Mouse (Mus musculus) megakaryocyte, embryonic 14.5 days (primary cell): ENCODE measurements around the gene Zbtb16. TPM values are rescaled to one million over a fixed set of nuclear protein-coding genes. Genes with fewer than 3 reads are reported as not detected.

Experiments
- H3K27me3 ChIP-seq: replicated peaks from 2 replicates; pipeline ENCODE3; 2012; ENCODE audit warnings: inconsistent platforms
- H3K36me3 ChIP-seq: replicated peaks from 2 replicates; pipeline ENCODE3; 2012; ENCODE audit warnings: low read length, inconsistent platforms, mixed read lengths
- H3K4me1 ChIP-seq: 2 replicates; pipeline ENCODE4 v1.6.1; 2012; ENCODE audit warnings: inconsistent platforms
- H3K4me3 ChIP-seq: replicated peaks from 2 replicates; pipeline ENCODE3; 2012; ENCODE audit warnings: moderate library complexity, mild to moderate bottlenecking, inconsistent platforms
- H3K9me3 ChIP-seq: 2 replicates; pipeline ENCODE4 v1.6.1; 2012; ENCODE audit warnings: inconsistent platforms
- FLI1 ChIP-seq: IDR thresholded peaks from 2 replicates; pipeline ENCODE4 v1.6.1; 2012; ENCODE audit warnings: low read length, inconsistent platforms, mixed read lengths
- GATA1 ChIP-seq: IDR thresholded peaks from 3 replicates; pipeline ENCODE4 v1.6.1; 2012; ENCODE audit warnings: mixed read lengths, low read length, inconsistent platforms, borderline replicate concordance
- polyA plus RNA-seq: library from polyadenylated mRNA; stranded (reverse); fragments of >175 nt; gene quantifications from 2 replicates; pipeline ENCODE4 v1.2.3, GENCODE M21; 2012; ENCODE audit warnings: low replicate concordance; ENCODE audit not compliant: insufficient read depth

The Zbtb16 gene
- polyA plus RNA-seq, 1 experiment: 1.8 TPM

DNA sequence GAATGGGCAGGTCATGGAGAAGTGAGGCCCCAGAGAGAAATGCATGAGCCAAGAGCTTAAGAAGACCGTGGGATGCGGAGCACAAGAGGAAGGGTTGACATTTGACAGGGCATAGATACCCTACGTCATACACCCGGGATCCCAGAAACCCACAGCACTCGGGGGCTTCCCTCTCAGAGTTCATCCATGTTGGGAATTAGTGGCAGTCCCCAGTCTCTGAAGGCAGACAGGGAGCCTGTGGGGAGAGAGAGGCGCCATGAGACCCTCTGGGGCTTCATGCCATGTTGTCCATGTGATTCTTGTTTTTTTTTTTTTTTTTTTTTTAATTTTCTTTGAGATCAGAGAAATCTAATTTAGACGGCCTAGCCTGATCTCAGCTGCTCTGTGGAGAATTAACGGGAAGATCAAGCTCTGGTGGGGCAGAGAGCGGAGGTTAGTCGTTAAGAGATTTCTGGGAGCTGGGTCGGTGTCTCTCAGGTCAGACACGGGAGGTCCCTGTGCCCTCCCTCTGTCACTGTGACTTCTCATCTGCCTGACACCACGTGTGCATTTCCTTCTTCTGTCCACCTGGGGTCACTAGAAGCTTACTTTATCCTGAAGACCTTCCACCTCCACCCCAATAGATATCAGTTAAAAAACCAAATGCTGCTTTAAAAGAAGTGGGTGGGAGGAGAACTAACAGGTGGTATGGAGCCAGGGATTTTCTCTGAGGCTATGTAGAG, 190.9 kb downstream of the Zbtb16 start:
- TF ChIP-seq GATA1 (no peak), FLI1 (no peak)
- H3K36me3 ChIP-seq: no peaks in the 10 kb centered on the region
- peaks cover 4% of the 10 kb centered on the region for H3K27me3 ChIP-seq
- peaks cover 16% of the 10 kb centered on the region for H3K9me3 ChIP-seq
- peaks cover 22% of the 10 kb centered on the region for H3K4me1 ChIP-seq
- H3K4me3 ChIP-seq: no peak overlapping the region

GRCm38 (mm10) chr9:48644376-48644775, 191.6 kb downstream of the Zbtb16 start:
- TF ChIP-seq GATA1 (no peak), FLI1 (no peak)
- peaks cover 16% of the 10 kb centered on the region for H3K9me3 ChIP-seq
- H3K36me3 ChIP-seq: no peaks in the 10 kb centered on the region
- H3K4me3 ChIP-seq: no peak overlapping the region
- peaks cover 7% of the 10 kb centered on the region for H3K27me3 ChIP-seq
- peaks cover 15% of the 10 kb centered on the region for H3K4me1 ChIP-seq

- Histone ChIP-seq H3K36me3 (no peaks in the 10 kb centered on the region), H3K9me3 (peaks cover 16% of the 10 kb centered on the region), H3K4me1 (peaks cover 3% of the 10 kb centered on the region; the same call in 1 of the 2 replicates), H3K4me3 (no peak overlapping the region), H3K27me3 (peaks cover 19% of the 10 kb centered on the region)
- TF ChIP-seq FLI1 (no peak), GATA1 (no peak)
These were observed 194.4 kb downstream of the Zbtb16 start for GRCm38 (mm10) chr9:48641636-48642035.

DNA sequence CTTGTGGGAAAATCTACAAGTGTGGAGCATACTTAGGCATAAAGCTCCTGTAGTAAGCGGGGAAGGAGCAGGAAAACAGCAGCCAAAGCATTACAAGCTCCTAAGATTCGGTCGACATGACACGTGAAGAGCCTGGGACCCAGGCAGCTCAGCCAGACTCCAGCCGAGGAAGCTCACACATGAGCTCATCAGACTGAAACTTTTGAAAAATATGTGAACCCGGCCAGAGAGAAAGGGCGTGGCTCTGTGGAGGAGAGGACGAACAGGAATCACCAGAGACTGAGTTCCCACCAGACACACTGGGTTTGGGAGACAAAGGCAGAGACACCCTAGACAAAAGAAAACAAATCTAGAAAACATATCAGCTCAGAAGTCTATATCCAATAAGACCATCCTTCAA, 195.1 kb downstream of the Zbtb16 start:
- Histone ChIP-seq H3K9me3 (peaks cover 16% of the 10 kb centered on the region), H3K4me1 (no peaks in the 10 kb centered on the region), H3K27me3 (peaks cover 26% of the 10 kb centered on the region), H3K4me3 (no peak overlapping the region), H3K36me3 (no peaks in the 10 kb centered on the region)
- TF ChIP-seq GATA1: no peak
- TF ChIP-seq FLI1: no peak

DNA sequence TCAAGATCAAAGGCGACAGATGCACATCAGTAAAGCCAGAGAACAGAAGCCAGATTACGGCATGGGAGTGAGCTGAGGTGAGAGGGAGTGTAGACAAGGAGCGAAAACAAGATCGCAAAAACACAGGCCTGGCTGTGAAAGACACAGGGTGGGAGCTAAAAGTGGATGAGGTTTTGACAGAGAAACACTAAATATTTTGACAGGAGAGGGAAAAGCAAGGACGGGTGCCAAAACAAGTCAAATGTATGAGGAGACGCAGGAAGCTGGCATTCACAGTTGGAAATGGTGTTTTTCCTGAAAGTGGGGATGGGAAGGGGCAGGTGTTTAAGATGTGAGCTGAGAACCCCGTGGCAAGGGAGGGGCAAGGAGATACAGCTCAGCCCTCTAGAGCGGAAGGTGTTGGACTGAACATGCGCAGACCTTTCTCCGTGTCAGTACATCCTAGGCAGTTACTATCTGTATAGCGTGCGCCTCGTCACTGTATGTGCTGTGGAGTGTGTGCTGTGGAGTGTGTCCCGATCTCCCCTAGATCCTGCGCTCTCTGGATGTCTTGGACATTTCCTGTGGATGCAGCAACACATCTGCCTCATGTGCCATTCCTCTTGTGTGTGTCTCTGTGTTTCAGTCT, 197.7 kb downstream of the Zbtb16 start:
- H3K27me3 ChIP-seq: peaks cover 34% of the 10 kb centered on the region
- no peak for TF ChIP-seq FLI1
- no peak for TF ChIP-seq GATA1
- H3K9me3 ChIP-seq: peaks cover 2% of the 10 kb centered on the region
- 0 out of 2 replicates have a peak, but pooled peaks cover 3% of the 10 kb centered on the region for H3K4me1 ChIP-seq
- H3K4me3 ChIP-seq: no peak overlapping the region
- H3K36me3 ChIP-seq: no peaks in the 10 kb centered on the region

GRCm38 (mm10) chr9:48637161-48637560, 198.9 kb downstream of the Zbtb16 start:
- Histone ChIP-seq H3K9me3 (no peaks in the 10 kb centered on the region), H3K36me3 (no peaks in the 10 kb centered on the region), H3K4me1 (0 out of 2 replicates have a peak, but pooled peaks cover 3% of the 10 kb centered on the region), H3K27me3 (peaks cover 41% of the 10 kb centered on the region), H3K4me3 (no peak overlapping the region)
- no peak for TF ChIP-seq FLI1
- TF ChIP-seq GATA1: no peak

- peak overlapping the region; percentile 33 for H3K4me3 ChIP-seq
- TF ChIP-seq GATA1 (no peak), FLI1 (no peak)
- no peaks in the 10 kb centered on the region for H3K36me3 ChIP-seq
- H3K9me3 ChIP-seq: no peaks in the 10 kb centered on the region
- H3K27me3 ChIP-seq: peaks cover 41% of the 10 kb centered on the region
- 0 out of 2 replicates have a peak, but pooled peaks cover 3% of the 10 kb centered on the region for H3K4me1 ChIP-seq
These were observed 200.3 kb downstream of the Zbtb16 start for GRCm38 (mm10) chr9:48635576-48636350.

GRCm38 (mm10) chr9:48633147-48633546, 202.9 kb downstream of the Zbtb16 start:
- Histone ChIP-seq H3K9me3 (no peaks in the 10 kb centered on the region), H3K4me1 (0 out of 2 replicates have a peak, but pooled peaks cover 3% of the 10 kb centered on the region), H3K27me3 (peaks cover 32% of the 10 kb centered on the region), H3K36me3 (no peaks in the 10 kb centered on the region), H3K4me3 (no peak overlapping the region)
- TF ChIP-seq FLI1: no peak
- no peak for TF ChIP-seq GATA1

DNA sequence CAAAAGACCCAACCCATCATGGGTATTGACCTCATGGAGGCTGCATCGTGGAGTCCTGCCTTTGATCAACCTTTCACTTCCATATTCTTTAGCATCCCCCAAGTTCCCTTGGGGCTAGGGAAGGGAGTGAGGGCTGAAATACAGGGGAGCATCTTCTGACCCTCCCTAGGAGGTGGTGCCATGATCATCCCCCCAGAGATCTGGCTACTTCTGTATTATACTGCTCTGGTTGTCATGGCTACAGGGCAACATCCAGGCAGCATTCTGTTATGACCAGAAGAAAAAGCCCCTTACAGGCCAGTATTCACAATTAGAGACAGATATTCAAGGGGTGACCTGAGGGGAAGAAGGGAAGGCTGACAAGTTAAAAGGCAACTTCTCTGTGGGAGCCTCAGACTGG, 216.8 kb downstream of the Zbtb16 start:
- Histone ChIP-seq H3K36me3 (no peaks in the 10 kb centered on the region), H3K9me3 (peaks cover 7% of the 10 kb centered on the region), H3K27me3 (peaks cover 22% of the 10 kb centered on the region), H3K4me3 (no peak overlapping the region), H3K4me1 (peaks cover 7% of the 10 kb centered on the region)
- TF ChIP-seq GATA1: no peak
- no peak for TF ChIP-seq FLI1
